Mouse (Mus musculus): ENCODE results near the gene Arhgap30.

The Arhgap30 gene

GRCm38 (mm10) chr1:171378298-171378697 is 10.5 kb upstream of the Arhgap30 start:
- DNase-seq = no peak

DNA sequence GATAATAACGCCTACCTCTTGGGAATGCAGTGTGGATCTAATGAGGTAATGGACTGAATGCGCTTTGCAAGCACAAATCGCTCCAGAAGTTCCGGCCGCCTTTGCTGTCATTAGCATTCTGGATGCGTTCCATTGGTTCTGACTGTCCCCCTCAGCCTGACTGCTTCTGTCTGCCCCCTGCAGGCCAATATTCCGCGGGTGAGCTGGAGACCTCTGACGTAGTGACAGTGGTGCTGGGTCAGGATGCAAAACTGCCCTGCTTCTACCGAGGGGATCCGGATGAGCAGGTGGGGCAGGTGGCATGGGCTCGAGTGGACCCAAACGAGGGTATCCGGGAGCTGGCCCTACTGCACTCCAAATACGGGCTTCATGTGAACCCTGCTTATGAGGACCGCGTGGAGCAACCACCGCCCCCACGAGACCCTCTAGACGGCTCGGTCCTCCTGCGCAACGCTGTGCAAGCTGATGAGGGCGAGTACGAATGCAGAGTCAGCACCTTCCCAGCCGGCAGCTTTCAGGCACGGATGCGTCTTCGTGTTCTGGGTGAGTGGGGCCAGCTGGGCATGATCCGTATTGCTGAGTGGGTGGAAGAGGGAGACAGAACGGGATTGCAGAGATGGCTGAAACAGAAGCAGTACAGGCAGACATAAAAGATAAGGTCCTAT is 8.7 kb upstream of the Arhgap30 start:
- DNase-seq = peak; percentile 88

DNA sequence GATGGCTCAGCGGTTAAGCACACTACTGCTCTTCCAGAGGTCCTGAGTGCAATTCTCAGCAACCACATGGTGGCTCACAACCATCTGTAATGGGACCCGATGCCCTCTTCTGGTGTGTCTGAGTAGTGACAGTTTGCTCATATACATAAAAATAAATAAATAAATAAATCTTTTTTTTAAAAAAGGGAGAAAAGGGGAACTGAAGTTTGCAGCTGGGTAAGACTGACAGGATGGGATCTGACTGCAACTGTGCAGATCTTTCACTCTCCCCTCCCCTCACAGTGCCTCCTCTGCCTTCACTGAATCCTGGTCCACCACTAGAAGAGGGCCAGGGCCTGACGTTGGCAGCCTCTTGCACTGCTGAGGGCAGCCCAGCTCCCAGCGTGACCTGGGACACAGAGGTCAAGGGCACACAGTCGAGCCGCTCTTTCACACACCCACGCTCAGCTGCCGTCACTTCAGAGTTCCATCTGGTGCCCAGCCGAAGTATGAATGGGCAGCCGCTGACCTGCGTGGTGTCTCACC is 6.6 kb upstream of the Arhgap30 start:
- DNase-seq = no peak

DNA sequence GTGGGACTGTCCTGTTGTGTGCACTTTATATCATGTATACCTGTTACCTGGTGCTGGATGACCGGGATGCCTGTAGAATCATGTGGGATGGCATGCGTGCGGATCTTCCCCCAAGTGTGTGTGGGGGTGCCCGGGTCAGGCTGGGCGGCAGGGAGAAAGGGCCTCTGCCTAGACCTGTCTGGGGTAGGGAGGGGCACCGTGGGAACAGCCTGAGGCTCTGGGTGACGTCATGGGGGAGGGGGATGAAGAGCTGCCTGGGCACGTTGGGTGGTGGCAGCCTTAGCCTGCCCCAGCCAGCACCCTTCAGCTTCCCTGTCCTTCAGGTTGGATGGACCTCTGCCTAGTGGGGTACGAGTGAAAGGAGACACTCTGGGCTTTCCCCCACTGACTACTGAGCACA is 4.4 kb upstream of the Arhgap30 start:
- DNase-seq = no peak

- no peak for DNase-seq
These were observed 3.6 kb upstream of the Arhgap30 start for GRCm38 (mm10) chr1:171385171-171385570.

DNA sequence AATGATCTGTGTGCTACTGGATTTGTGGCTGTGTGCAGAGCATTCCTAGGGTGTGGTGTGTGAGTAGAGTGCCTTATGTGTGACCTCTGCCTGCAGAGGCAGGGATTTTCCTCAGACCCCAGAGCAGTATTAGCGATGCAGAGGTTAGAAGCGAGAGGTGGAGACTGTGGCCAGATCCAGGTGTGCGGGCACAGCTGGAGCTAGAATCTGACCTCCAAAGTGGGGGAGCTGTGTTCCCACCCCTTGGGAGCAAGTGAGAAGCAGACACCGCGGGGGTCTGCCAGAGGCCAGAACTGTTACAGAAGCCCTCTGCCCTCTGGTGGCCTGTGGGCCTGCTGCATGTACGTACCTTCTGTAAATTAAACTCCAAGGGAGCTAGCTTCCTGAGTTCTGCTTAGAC is 1.7 kb upstream of the Arhgap30 start:
- peak; percentile 46 for DNase-seq

DNA sequence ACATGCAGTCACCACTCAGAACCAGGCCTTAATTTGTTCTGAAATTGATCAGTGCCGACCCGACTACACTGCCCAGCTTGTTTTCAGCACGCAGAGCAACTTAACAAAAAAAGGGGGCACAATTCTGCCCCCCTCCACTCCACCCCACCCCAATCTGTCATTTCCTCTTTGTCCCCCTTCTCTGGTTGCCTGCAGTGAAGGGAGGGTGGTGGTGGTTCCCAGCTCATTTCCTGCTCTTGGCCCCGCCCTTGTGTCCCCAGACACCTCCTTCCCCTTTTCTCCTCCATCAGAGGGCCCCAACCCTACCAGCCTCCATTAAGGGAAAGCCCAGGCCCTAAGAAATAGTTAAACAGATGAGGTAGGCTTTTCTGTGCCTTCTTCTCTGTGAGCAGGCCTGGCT is 1.3 kb downstream of the Arhgap30 start:
- no peak for DNase-seq

GRCm38 (mm10) chr1:171401821-171402220 is 13.1 kb downstream of the Arhgap30 start:
- no peak for DNase-seq

- no peak for DNase-seq
These were observed 14.2 kb downstream of the Arhgap30 start for GRCm38 (mm10) chr1:171402991-171403390.

DNA sequence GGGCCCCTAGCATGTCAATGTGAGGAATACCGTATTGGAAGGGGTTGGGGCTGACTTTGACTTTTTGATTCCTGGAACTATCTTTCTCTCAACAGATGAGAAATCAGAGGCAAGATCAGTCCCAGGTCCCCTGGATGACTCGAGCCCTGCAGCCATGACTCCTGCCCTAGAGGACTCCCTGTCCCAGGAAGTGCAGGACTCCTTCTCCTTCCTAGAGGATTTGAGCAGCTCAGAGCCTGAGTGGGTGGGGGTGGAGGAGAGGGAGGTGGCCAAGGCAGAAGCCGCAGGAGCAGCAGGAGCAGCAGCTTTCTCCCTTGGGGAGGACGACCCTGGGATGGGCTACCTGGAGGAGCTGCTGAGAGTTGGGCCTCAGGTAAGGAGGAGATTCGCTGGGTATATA is 18.5 kb downstream of the Arhgap30 start:
- DNase-seq = no peak

DNA sequence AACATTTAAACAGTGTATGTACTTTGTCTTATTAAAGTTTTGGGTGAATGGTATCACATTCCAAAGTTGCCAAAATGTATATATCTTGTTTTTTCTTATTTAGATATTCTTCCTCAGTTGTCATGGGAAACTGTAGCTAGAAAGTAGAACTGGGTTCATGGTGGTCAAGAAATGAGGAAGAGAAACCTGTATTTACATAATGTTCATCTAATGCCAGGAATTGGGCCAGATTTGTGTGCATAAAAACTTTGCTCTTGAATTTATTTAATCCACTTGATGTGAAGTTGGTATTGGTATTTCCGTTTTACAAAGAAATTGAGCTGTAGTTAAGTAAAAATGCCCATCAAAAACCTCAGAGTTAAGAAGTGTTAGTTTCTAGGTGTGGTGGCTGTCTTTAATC is 21.5 kb downstream of the Arhgap30 start:
- DNase-seq = no peak

GRCm38 (mm10) chr1:171410947-171411484 is 22.3 kb downstream of the Arhgap30 start, which contains the start of gene Usf1:
Usf1 (plus strand) TSS chr1:171411313.
- DNase-seq = peak; percentile 97

DNA sequence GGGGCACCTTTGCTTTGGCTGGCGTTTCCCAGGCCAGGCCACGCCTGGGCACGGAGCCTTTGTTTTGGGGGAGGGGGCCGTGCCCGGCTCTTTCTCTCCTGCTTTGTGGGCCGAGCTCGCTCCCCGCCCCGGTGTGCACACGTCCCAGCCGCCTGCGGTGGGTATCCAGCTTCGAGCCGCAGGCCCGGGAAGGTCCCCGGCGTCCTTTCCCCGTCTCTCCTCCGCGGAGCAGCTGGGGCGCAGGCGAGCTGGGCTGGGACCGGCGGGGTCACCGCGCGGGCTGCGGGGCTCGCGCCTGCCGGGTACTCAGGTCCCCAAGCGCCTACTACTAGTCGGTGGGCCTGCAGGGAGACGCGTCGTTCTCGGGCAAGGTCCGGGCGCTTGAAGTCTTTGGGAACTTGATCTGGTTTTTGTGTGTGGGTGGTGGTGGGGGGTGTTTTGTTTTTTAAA is 22.8 kb downstream of the Arhgap30 start:
- no peak for DNase-seq

GRCm38 (mm10) chr1:171412001-171412441 is 23.3 kb downstream of the Arhgap30 start:
- DNase-seq = peak; percentile 57

DNA sequence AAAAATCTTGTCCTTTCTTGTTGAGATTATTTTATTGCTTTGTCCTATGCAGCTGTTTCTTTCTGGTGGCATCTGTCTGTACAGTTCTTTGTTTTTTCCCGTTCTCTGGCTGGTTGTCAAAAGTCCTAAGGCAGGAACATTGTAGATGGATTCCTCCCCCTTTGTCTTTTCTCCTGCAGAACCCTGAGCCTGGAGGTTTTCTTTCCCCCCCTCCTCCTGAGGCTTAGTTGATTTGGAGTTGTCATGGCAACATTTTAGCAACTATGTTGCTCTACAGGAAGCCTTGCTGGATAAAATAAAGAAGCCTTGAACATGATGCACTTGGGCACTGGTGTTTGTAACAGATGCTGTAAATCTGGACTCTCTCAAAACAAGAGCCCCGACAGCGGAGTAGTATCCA is 23.7 kb downstream of the Arhgap30 start:
- DNase-seq = no peak

DNA sequence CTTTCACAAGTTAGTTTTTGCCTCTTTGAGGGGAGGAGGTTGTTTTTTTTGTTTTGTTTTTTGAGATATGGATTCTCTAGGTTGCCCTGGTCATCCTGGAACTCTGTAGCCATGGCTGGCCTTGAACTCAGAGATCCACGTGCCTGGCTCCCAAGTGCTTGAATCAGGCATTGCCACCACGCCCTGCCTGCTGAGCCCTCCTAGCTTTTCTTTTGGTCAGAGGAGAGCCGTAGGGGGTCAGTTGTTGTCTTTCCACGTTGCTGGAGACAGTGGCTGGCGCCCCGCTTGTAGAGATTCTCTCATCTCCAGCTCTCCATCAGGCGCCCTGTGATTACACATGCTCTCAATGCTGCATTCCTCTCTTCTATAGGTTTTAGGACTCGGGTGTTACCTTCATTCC is 24.9 kb downstream of the Arhgap30 start:
- no peak for DNase-seq

DNA sequence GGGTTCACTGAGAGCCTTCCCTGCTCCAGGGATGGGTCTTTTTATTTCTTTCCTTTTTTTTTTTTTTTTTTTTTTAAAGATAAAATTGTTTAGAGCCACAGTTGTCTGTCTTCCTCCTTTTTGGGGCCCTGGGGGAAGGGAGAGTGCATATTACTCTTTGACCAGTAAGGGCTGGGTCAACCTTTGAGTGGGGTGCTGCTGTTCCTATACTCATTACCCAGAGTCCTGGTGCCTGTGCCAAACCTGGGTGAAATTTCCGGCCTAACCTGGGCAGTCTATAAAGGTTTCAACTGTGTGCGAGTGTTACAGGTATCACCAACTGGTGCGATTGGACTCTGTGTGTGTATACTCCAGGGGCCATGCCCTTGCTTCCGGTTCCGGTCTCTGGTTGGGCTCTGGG is 29.9 kb downstream of the Arhgap30 start, which contains the start of gene Tstd1:
Tstd1 (plus strand) TSS at position 213 of the 400 bp plus-strand sequence.
- peak; percentile 61 for DNase-seq

DNA sequence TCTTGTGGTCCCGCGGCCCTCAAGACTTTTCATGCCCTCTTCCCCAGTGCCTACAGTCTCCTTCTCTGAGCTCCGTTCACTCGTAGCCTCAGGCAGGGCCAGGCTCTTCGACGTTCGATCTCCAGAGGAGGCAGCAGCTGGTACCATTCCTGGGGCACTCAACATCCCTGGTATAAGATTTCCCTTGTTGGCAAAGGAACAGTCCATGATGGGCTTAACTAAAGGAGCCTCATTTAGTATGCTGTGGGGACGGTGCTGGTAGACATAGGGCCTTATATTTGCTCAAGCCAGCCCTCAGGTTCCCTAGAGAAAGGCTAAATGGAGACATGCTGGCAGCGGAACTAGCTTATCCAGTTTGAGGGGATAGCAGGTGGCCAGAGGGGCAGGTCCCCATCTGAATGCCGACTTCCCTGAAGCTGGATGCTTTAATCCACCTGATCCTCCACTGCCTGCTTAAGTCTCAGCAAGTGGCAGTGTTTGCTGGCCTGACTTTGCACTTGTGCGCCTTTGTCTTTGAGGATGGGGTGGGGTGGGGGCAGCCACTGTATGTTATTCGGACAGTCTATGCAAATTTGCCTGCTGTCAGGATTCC is 30.6 kb downstream of the Arhgap30 start:
- no peak for DNase-seq

DNA sequence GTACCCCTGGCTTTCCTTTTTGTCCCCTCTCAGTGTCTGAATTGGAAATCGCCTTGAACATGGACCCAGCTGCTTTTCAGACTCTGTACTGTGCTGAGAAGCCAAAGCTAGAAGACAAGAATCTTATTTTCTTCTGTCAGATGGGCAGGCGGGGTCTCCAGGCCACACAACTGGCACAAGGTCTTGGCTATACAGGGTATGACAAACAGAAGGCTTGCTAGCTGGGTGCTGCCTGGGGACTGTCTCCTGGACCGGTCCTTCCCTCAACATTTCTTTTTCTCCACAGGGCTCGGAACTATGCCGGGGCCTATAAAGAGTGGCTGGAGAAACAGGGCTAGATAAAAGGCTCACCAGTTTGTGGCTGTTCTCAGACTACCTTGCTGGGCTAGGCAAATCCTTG is 31.2 kb downstream of the Arhgap30 start:
- DNase-seq = no peak

- DNase-seq = no peak
These were observed 33.8 kb downstream of the Arhgap30 start for GRCm38 (mm10) chr1:171422504-171423095.

- DNase-seq = no peak
These were observed 35.9 kb downstream of the Arhgap30 start for GRCm38 (mm10) chr1:171424638-171425037.

DNA sequence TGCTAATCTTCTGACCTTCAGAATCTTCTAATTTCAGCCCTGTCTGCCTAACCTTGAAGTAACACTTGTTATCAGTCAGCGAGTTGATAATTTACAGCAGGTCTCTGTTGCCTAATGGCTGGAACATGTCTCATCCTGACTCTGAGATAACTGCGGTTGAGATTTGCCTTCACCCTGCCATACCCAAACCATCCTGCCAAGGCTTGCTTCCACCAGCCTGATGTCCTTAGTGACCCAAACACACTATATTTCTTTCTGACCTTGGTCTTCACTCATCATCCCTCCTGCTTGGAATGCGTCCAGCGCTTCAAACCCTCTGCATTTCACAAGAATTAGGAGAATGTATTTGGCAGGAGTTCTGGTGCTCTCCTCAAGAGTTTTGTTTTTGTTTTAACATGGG is 36.4 kb downstream of the Arhgap30 start:
- DNase-seq = no peak

DNA sequence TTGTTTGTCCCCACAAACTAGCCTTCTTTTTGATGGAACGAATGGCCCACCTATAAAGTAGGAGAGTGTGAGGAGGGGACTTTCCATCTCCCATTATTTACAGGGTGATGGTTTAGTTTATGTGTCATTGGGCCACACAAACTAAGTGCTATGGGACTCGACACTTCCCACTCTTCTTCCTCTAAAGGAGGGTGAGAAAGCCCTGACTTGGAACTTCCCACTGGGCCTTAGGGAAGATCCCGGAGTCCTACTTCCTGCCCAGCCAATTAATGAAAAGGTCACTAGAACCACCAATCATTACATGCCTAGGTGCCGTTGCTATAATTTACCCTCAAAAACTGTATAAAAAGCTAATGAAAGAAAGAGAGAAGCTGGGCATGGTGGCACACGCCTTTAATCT is 43.4 kb downstream of the Arhgap30 start:
- no peak for DNase-seq
